In genomic region chr10:76433925-76434324, GRCm38 (mm10) we compare ENCODE assay signal across 23 mouse cellular contexts. TPM values are rescaled to one million over a fixed set of nuclear protein-coding genes. Genes with fewer than 3 reads are reported as not detected.
DNase-seq lines count a peak whose midpoint lies in the region; ATAC-seq and TF ChIP-seq lines count a peak whose summit lies in the region.
"Had no signal": no experiment of that assay in that cellular context is flagged by ENCODE, and none has a peak within 500 bp of the region (broad histone marks: within the 10 kb centered on the region; RNA-seq: fewer than 3 reads in every experiment).

No protein-coding gene starts in this region.

- DNase-seq in lung, postnatal 0 days (ENCODE audit: low spot score): no peak
- no peak for DNase-seq in lung, postnatal 14 days
- DNase-seq in lung, postnatal 25 days (ENCODE audit: low spot score): peak; percentile 37
- no peak for DNase-seq in lung, postnatal 10 days
- DNase-seq in lung, postnatal 36 days: peak; percentile 64
- no peak for DNase-seq in lung, adult 2 months
- DNase-seq: adrenal gland, adult 2 months; adrenal gland, adult 8-10 months; adrenal gland, postnatal 10 days; adrenal gland, postnatal 14 days; adrenal gland, postnatal 25 days; adrenal gland, postnatal 36 days; B cell, adult 2 months; cerebellum, adult 11 months; cerebellum, adult 11-12 months; cerebellum, adult 18-20 months had no signal

- H3K4me3 ChIP-seq in lung, postnatal 0 days (ENCODE audit: low read depth, low read length): no peak overlapping the region
- H3K4me3 ChIP-seq in lung, adult 2 months (replicated peaks; ENCODE audit: extremely low read depth, low read depth, low read length): no peak overlapping the region

- no peak overlapping the region for H3K9ac ChIP-seq in lung, postnatal 0 days (replicated peaks; ENCODE audit: low read depth)

- H3K27ac ChIP-seq in lung, postnatal 0 days (ENCODE audit: low read length): no peak overlapping the region

- 75% methylated on average over 11 of the region's 11 CpGs for WGBS in lung, postnatal 0 days
- WGBS in lung, adult 2 months: 80% methylated on average over 11 of the region's 11 CpGs

- no peaks in the 10 kb centered on the region for H3K27me3 ChIP-seq in lung, postnatal 0 days (replicated peaks; ENCODE audit: insufficient read depth, low read length)
- H3K27me3 ChIP-seq: CH12.LX, Patski had no signal

- H3K36me3 ChIP-seq in lung, postnatal 0 days (ENCODE audit: insufficient read depth, low read length): peaks cover 59% of the 10 kb centered on the region

- no peak for TF ChIP-seq CTCF in lung, postnatal 0 days (IDR thresholded peaks at IDR 0.05)
- TF ChIP-seq CTCF in lung, adult 2 months (IDR thresholded peaks at IDR 0.05; ENCODE audit: insufficient read depth, low read length): no peak

- no peak for TF ChIP-seq POLR2A in lung, adult 2 months (IDR thresholded peaks at IDR 0.05; ENCODE audit: borderline replicate concordance, extremely low read depth, low read depth, low read length)

- no peak for TF ChIP-seq EP300 in lung, postnatal 0 days (IDR thresholded peaks at IDR 0.05)

- H3K4me1 ChIP-seq in lung, postnatal 0 days (ENCODE audit: insufficient read depth, low read depth, low read length): no peaks in the 10 kb centered on the region
- H3K4me1 ChIP-seq in lung, adult 2 months (ENCODE audit: control insufficient read depth, insufficient read depth, low read length): no peaks in the 10 kb centered on the region

- peak; percentile 63 for ATAC-seq in lung, postnatal 0 days
- ATAC-seq: activated CD4-positive, CD25-positive, alpha-beta regulatory T cell, adult 4 months; CD4-positive, CD25-positive, alpha-beta regulatory T cell, adult 4 months; Patski had no signal

- no peak overlapping the region for H3K4me2 ChIP-seq in lung, postnatal 0 days (replicated peaks; ENCODE audit: low read depth, low read length)

- H3K9me3 ChIP-seq in lung, postnatal 0 days (ENCODE audit: low read length): no peaks in the 10 kb centered on the region
- H3K9me3 ChIP-seq: G1E had no signal

RNA-seq across cellular contexts. Expression of gene AC141477.1, which starts 6.3 kb away (rescaled TPM):
- 1.4 TPM in 1 of 2 replicates, not detected in the other for polyA plus RNA-seq in lung, postnatal 0 days (2015; fragmentation: Nextera tagmentation; extraction: Ambion mirVana)
- not detected in 2 replicates for polyA plus RNA-seq in lung, adult 2 months (2012; rRNA removed)
- polyA plus RNA-seq: adrenal gland, adult 2 months; brain, embryonic 14.5 days; C2C12; G1E; Patski had no signal

RNA-seq across cellular contexts. Expression of gene Pcnt, which starts 8.7 kb away (rescaled TPM):
- polyA plus RNA-seq in lung, postnatal 0 days (2015; fragmentation: Nextera tagmentation; extraction: Ambion mirVana): 16.7 and 18.5 TPM in 2 replicates
- polyA plus RNA-seq in lung, adult 2 months (2012; rRNA removed): 35.6 and 38.0 TPM in 2 replicates

RNA-seq across cellular contexts. Expression of gene 2610028H24Rik, which starts 15.0 kb away (rescaled TPM):
- 30.3 and 32.3 TPM in 2 replicates for polyA plus RNA-seq in lung, postnatal 0 days (2015; fragmentation: Nextera tagmentation; extraction: Ambion mirVana)
- 36.0 and 44.3 TPM in 2 replicates for polyA plus RNA-seq in lung, adult 2 months (2012; rRNA removed)
- polyA plus RNA-seq: activated CD4-positive, CD25-positive, alpha-beta regulatory T cell, adult 4 months; adrenal gland, adult 2 months; brain, embryonic 14.5 days; C2C12; G1E; Patski had no signal

RNA-seq across cellular contexts. Expression of gene Mcm3ap, which starts 34.8 kb away (rescaled TPM):
- 41.9 and 46.0 TPM in 2 replicates for polyA plus RNA-seq in lung, postnatal 0 days (2015; fragmentation: Nextera tagmentation; extraction: Ambion mirVana)
- polyA plus RNA-seq in lung, adult 2 months (2012; rRNA removed): 17.6 and 21.0 TPM in 2 replicates

RNA-seq across cellular contexts. Expression of gene Ybey, which starts 35.0 kb away (rescaled TPM):
- polyA plus RNA-seq in lung, postnatal 0 days (2015; fragmentation: Nextera tagmentation; extraction: Ambion mirVana): 5.4 and 5.9 TPM in 2 replicates
- polyA plus RNA-seq in lung, adult 2 months (2012; rRNA removed): 2.0 and 2.5 TPM in 2 replicates

Comparison
In these comparisons a context has a peak if more than half of its experiments do, and no peak if none do; other contexts are left out.
1. DNase-seq: peak in lung, postnatal 25 days (single experiment) and lung, postnatal 36 days (single experiment); none in lung, postnatal 0 days (single experiment), lung, postnatal 14 days (single experiment), lung, postnatal 10 days (single experiment) and lung, adult 2 months (single experiment).